Mouse (Mus musculus) urinary bladder, postnatal 36 days (tissue): ENCODE measurements around the gene Fosl1.
"Not testable (repeated sequence)": the region's sequence is repeated elsewhere in the genome, so short reads cannot be mapped to it uniquely, and the experiment has no call there.

Experiments
- DNase-seq, 2 experiments: peaks; one replicate each; pipeline ENCODE4 v3.0.0; 2022; ENCODE audit warnings: low spot score in 2 of 2, mixed read lengths in 1 of 2

Fosl1 gene

GRCm38 (mm10) chr19:5447515-5448353 lies at the start of gene Fosl1:
Fosl1 (plus strand) TSS chr19:5447547.
- DNase-seq = peak; percentile 77

- DNase-seq = not testable (repeated sequence)
These were observed 46.3 kb upstream of the Fosl1 start for GRCm38 (mm10) chr19:5401073-5401472.

GRCm38 (mm10) chr19:5402293-5402692 lies 45.1 kb upstream of the Fosl1 start, which contains the start of gene Tsga10ip:
Tsga10ip (minus strand) TSS chr19:5402526.
- no peak for DNase-seq

GRCm38 (mm10) chr19:5405924-5406323 lies 41.4 kb upstream of the Fosl1 start:
- DNase-seq = no peak

- not testable (repeated sequence) for DNase-seq
These were observed 40.7 kb upstream of the Fosl1 start for GRCm38 (mm10) chr19:5406531-5407126.

- DNase-seq = no peak
These were observed 40.2 kb upstream of the Fosl1 start for GRCm38 (mm10) chr19:5407133-5407532.

GRCm38 (mm10) chr19:5408057-5409001 lies 39.0 kb upstream of the Fosl1 start:
- DNase-seq = no peak

GRCm38 (mm10) chr19:5409068-5409467 lies 38.3 kb upstream of the Fosl1 start:
- DNase-seq = no peak

- no peak for DNase-seq
These were observed 36.7 kb upstream of the Fosl1 start for GRCm38 (mm10) chr19:5410641-5411040.

- DNase-seq = no peak
These were observed 35.4 kb upstream of the Fosl1 start for GRCm38 (mm10) chr19:5411961-5412360.

GRCm38 (mm10) chr19:5413840-5414239 lies 33.5 kb upstream of the Fosl1 start:
- DNase-seq = no peak

- peak in 1 of 2 experiments; percentile 54 for DNase-seq
These were observed 32.8 kb upstream of the Fosl1 start for GRCm38 (mm10) chr19:5414534-5414957.

- DNase-seq = no peak
These were observed 28.4 kb upstream of the Fosl1 start for GRCm38 (mm10) chr19:5418750-5419466.

- no peak for DNase-seq
These were observed 27.7 kb upstream of the Fosl1 start for GRCm38 (mm10) chr19:5419630-5420029.

GRCm38 (mm10) chr19:5420579-5420978 lies 26.8 kb upstream of the Fosl1 start:
- no peak for DNase-seq

- no peak for DNase-seq
These were observed 25.6 kb upstream of the Fosl1 start for GRCm38 (mm10) chr19:5421784-5422183.

- DNase-seq = no peak
These were observed 25.1 kb upstream of the Fosl1 start for GRCm38 (mm10) chr19:5422267-5422666.

GRCm38 (mm10) chr19:5422895-5423443 lies 24.4 kb upstream of the Fosl1 start:
- DNase-seq = no peak

- DNase-seq = no peak
These were observed 23.8 kb upstream of the Fosl1 start for GRCm38 (mm10) chr19:5423561-5423960.

GRCm38 (mm10) chr19:5424092-5424781 lies 23.1 kb upstream of the Fosl1 start:
- peak; percentile 69 to 72 for DNase-seq
